Mouse (Mus musculus) cortical plate, adult 2 months (tissue): Measurements from ENCODE around the gene Foxn2. TPM values are rescaled to one million over a fixed set of nuclear protein-coding genes. Genes with fewer than 3 reads are reported as not detected.
A peak's percentile ranks its signal among the peaks of the same experiment; 100 is the strongest.

ENCODE experiments used
- H3K27ac ChIP-seq: fragments of 200-500 bp; 2 replicates; pipeline ENCODE4 v1.5.1; 2012; ENCODE audit warnings: low read length, control low read depth, inconsistent platforms; ENCODE audit not compliant: insufficient read depth
- H3K4me1 ChIP-seq: fragments of 200-500 bp; 2 replicates; pipeline ENCODE4 v1.6.1; 2011; ENCODE audit warnings: low read length; ENCODE audit not compliant: control insufficient read depth, insufficient read depth
- H3K4me3 ChIP-seq: fragments of 200-500 bp; 2 replicates; pipeline ENCODE4 v1.5.1; 2011; ENCODE audit warnings: mild to moderate bottlenecking, low read length, control low read depth; ENCODE audit not compliant: insufficient read depth
- CTCF ChIP-seq: fragments of 200-500 bp; IDR thresholded peaks from 2 replicates; pipeline ENCODE4 v1.5.1; 2011; ENCODE audit warnings: mild to moderate bottlenecking, control low read depth, low read length; ENCODE audit not compliant: insufficient read depth; ENCODE audit errors: extremely low read depth
- POLR2A ChIP-seq: fragments of 200-500 bp; IDR thresholded peaks from 2 replicates; pipeline ENCODE4 v1.6.1; 2011; ENCODE audit warnings: mild to moderate bottlenecking, low read length, control low read depth; ENCODE audit not compliant: insufficient read depth; ENCODE audit errors: extremely low read depth
- polyA plus RNA-seq: library from polyadenylated mRNA; depleted of rRNA; stranded (reverse); fragments of >200 nt; gene quantifications from 2 replicates; pipeline ENCODE4 v1.2.3, GENCODE M21; 2012

Foxn2 gene
- polyA plus RNA-seq, 1 experiment: 8.2 TPM

GRCm38 (mm10) chr17:88491366-88492106 is 51.0 kb downstream of the Foxn2 start:
- Histone ChIP-seq H3K27ac (no peak overlapping the region), H3K4me3 (no peak overlapping the region), H3K4me1 (peaks cover 3% of the 10 kb centered on the region; the same call in 1 of the 2 replicates)
- TF ChIP-seq CTCF (peak; percentile 19; the same call in 1 of the 2 replicates), POLR2A (no peak)

- Histone ChIP-seq H3K4me1 (peaks cover 3% of the 10 kb centered on the region; the same call in 1 of the 2 replicates), H3K27ac (no peak overlapping the region), H3K4me3 (no peak overlapping the region)
- TF ChIP-seq POLR2A (no peak), CTCF (no peak)
These were observed 51.6 kb downstream of the Foxn2 start for GRCm38 (mm10) chr17:88492107-88492460.

GRCm38 (mm10) chr17:88493551-88493950 is 53.0 kb downstream of the Foxn2 start:
- no peak for TF ChIP-seq POLR2A
- Histone ChIP-seq H3K27ac (no peak overlapping the region), H3K4me1 (peaks cover 3% of the 10 kb centered on the region; the same call in 1 of the 2 replicates), H3K4me3 (no peak overlapping the region)

- Histone ChIP-seq H3K27ac (no peak overlapping the region), H3K4me1 (peaks cover 3% of the 10 kb centered on the region; the same call in 1 of the 2 replicates), H3K4me3 (0 out of 2 replicates have a peak overlapping the region, but pooled peaks have one; percentile 1)
- TF ChIP-seq CTCF (no peak), POLR2A (0 out of 2 replicates have a peak, but pooled peaks have one; percentile 7)
These were observed 53.7 kb downstream of the Foxn2 start for GRCm38 (mm10) chr17:88494121-88494771.

- no peak overlapping the region for H3K27ac ChIP-seq
- no peak for TF ChIP-seq CTCF
- no peak for TF ChIP-seq POLR2A
- H3K4me3 ChIP-seq: 0 out of 2 replicates have a peak overlapping the region, but pooled peaks have one; percentile 1
- H3K4me1 ChIP-seq: peaks cover 3% of the 10 kb centered on the region; the same call in 1 of the 2 replicates
These were observed 54.2 kb downstream of the Foxn2 start for GRCm38 (mm10) chr17:88494772-88495132.

- TF ChIP-seq POLR2A (no peak), CTCF (no peak)
- Histone ChIP-seq H3K4me3 (no peak overlapping the region), H3K4me1 (peaks cover 3% of the 10 kb centered on the region; the same call in 1 of the 2 replicates), H3K27ac (no peak overlapping the region)
These were observed 57.7 kb downstream of the Foxn2 start for GRCm38 (mm10) chr17:88498090-88498682.

GRCm38 (mm10) chr17:88504056-88504455 is 63.5 kb downstream of the Foxn2 start:
- Histone ChIP-seq H3K27ac (no peak overlapping the region), H3K4me1 (no peaks in the 10 kb centered on the region), H3K4me3 (no peak overlapping the region)
- TF ChIP-seq POLR2A: no peak
- no peak for TF ChIP-seq CTCF

GRCm38 (mm10) chr17:88505275-88505723 is 64.8 kb downstream of the Foxn2 start:
- Histone ChIP-seq H3K4me1 (no peaks in the 10 kb centered on the region), H3K27ac (no peak overlapping the region), H3K4me3 (no peak overlapping the region)
- TF ChIP-seq POLR2A (no peak), CTCF (no peak)

- Histone ChIP-seq H3K27ac (no peak overlapping the region), H3K4me1 (no peaks in the 10 kb centered on the region), H3K4me3 (no peak overlapping the region)
- TF ChIP-seq CTCF (no peak), POLR2A (no peak)
These were observed 65.4 kb downstream of the Foxn2 start for GRCm38 (mm10) chr17:88505941-88506340.
